Mouse (Mus musculus) ES-E14 (cell line): ENCODE measurements around the gene Tns1. TPM values are rescaled to one million over a fixed set of nuclear protein-coding genes. Genes with fewer than 3 reads are reported as not detected.

Source experiments
- DNase-seq: peaks from one replicate; pipeline ENCODE4 v3.0.0-alpha.2; 2013; ENCODE audit warnings: low read depth, low spot score
- H3K27ac ChIP-seq: 2 replicates; pipeline ENCODE4 v1.5.1; 2012; ENCODE audit warnings: low read depth, mild to moderate bottlenecking, low read length, moderate library complexity, mixed read lengths; ENCODE audit not compliant: poor library complexity, insufficient read depth, severe bottlenecking
- H3K36me3 ChIP-seq: 2 replicates; pipeline ENCODE4 v1.6.1; 2012; ENCODE audit warnings: mild to moderate bottlenecking, low read length, moderate library complexity, mixed read lengths; ENCODE audit not compliant: control insufficient read depth, poor library complexity, insufficient read depth, severe bottlenecking
- H3K4me1 ChIP-seq, 2 experiments: fragments of 150-350 bp in 1 of 2; sonication (generic) in 1 of 2; 2 replicates each; pipeline ENCODE4 v1.6.1; 2012; ENCODE audit warnings: low read length in 2 of 2, mild to moderate bottlenecking in 1 of 2, mixed read lengths in 1 of 2; ENCODE audit not compliant: control insufficient read depth in 2 of 2, insufficient read depth in 2 of 2, poor library complexity in 1 of 2
- H3K4me3 ChIP-seq, 2 experiments: fragments of 150-350 bp in 1 of 2; sonication (generic) in 1 of 2; 2 replicates each; pipeline ENCODE4 v1.5.1; 2012; ENCODE audit warnings: low read length in 2 of 2, low read depth in 1 of 2, mild to moderate bottlenecking in 1 of 2, mixed read lengths in 1 of 2; ENCODE audit not compliant: insufficient read depth in 1 of 2, poor library complexity in 1 of 2, severe bottlenecking in 1 of 2
- H3K9ac ChIP-seq: 2 replicates; pipeline ENCODE4 v1.6.1; 2012; ENCODE audit warnings: low read depth, mild to moderate bottlenecking, low read length, mixed read lengths; ENCODE audit not compliant: poor library complexity, insufficient read depth, severe bottlenecking
- H3K9me3 ChIP-seq: fragments of 150-350 bp; sonication (generic); 2 replicates; pipeline ENCODE4 v1.6.1; 2012; ENCODE audit warnings: low read depth, mild to moderate bottlenecking, low read length; ENCODE audit not compliant: control insufficient read depth, insufficient read depth
- CHD2 ChIP-seq: IDR thresholded peaks from 2 replicates; pipeline ENCODE4 v1.6.1; 2014; ENCODE audit warnings: mild to moderate bottlenecking, low read depth, low read length, inconsistent platforms
- HCFC1 ChIP-seq: IDR thresholded peaks from 2 replicates; pipeline ENCODE4 v1.6.1; 2012; ENCODE audit warnings: low read length, inconsistent platforms, borderline replicate concordance; ENCODE audit not compliant: insufficient read depth
- MAFK ChIP-seq: IDR thresholded peaks from 2 replicates; pipeline ENCODE4 v1.6.1; 2014; ENCODE audit warnings: mild to moderate bottlenecking, low read depth, low read length, inconsistent platforms; ENCODE audit not compliant: insufficient read depth
- ZC3H11A ChIP-seq: IDR thresholded peaks from 2 replicates; pipeline ENCODE4 v1.6.1; 2012; ENCODE audit warnings: low read depth, mild to moderate bottlenecking, inconsistent platforms, low read length, borderline replicate concordance
- ZNF384 ChIP-seq: IDR thresholded peaks from 2 replicates; pipeline ENCODE4 v1.6.1; 2012; ENCODE audit warnings: low read depth, low read length, inconsistent platforms
- in situ Hi-C, 2 experiments: fragments of 600-800 bp; cut with MboI; formaldehyde crosslinking; loops; one replicate each; pipeline ENCODE4 v1.15.1; 2025; ENCODE audit warnings: low sequenced_read_pairs in 2 of 2, inconsistent platforms in 1 of 2; ENCODE audit not compliant: unreplicated experiment in 2 of 2
- total RNA-seq: library from RNA; depleted of rRNA; stranded (reverse); fragments of 300-350 nt; gene quantifications from 2 replicates; pipeline ENCODE4 v1.2.3, GENCODE M21; 2012

Gene Tns1
- total RNA-seq, 1 experiment, result 9.5 TPM

GRCm38 (mm10) chr1:73914076-73914475, 210.2 kb downstream of the Tns1 start:
- in situ Hi-C loops, result no loop called here
- Histone ChIP-seq H3K36me3 (no peaks in the 10 kb centered on the region), H3K4me3 (no peak overlapping the region), H3K9me3 (no peaks in the 10 kb centered on the region), H3K27ac (no peak overlapping the region), H3K4me1 (peaks cover 3 to 4% of the 10 kb centered on the region in 2 experiments; a peak in 1 of 4 replicates), H3K9ac (no peak overlapping the region)
- TF ChIP-seq ZNF384, result no peak
- no peak for TF ChIP-seq HCFC1
- no peak for TF ChIP-seq ZC3H11A
- no peak for TF ChIP-seq MAFK
- no peak for TF ChIP-seq CHD2
- DNase-seq, result no peak

DNA sequence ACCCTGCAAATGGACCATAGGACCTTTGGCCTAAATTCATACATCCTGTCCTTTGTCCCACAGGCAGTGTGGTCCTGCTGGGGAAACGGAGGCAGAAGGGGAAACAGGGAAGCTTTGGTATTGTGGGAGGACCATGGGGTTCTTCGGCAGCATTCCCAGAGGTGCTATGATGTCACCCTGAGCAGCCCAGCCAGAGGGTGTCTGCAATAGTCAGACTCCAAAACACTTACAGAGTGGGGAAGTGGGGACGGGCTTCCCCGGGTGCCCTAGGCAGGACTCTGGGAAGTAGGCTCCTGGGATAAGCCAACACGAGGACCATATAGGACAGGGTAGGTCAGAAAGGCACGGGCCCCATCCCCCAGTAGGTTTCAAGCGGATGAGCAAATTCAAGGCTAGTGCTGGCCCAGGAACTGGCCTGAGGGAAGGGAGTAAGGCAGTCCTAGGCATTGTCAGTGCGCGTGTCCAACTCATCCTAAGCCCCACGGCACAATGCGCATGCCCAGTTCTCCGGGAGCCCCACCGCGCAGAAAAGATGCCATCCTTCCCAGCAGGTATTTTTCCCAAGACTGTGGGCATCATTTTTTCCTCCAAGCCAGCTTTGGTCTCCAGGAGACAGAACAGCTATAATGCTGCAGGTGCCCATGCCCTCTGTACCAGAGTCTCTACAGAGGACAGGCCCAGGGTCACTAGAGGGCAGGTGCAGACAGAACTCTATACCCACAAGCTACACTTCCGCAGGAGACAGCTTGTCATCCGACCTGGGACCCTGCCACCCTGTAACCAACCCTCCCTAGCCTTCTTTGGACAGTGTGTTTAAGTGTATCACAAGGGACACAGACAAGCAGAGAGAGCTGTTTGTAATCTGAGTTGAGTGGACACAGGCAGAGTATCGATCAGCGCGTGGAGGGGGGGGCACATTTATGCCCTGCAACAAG, 210.9 kb downstream of the Tns1 start:
- Histone ChIP-seq H3K9ac (no peak overlapping the region), H3K4me1 (peaks cover 3 to 4% of the 10 kb centered on the region in 2 experiments; a peak in 1 of 4 replicates), H3K9me3 (no peaks in the 10 kb centered on the region), H3K4me3 (no peak overlapping the region), H3K36me3 (no peaks in the 10 kb centered on the region), H3K27ac (no peak overlapping the region)
- no peak for TF ChIP-seq HCFC1
- no peak for TF ChIP-seq ZNF384
- no peak for TF ChIP-seq CHD2
- TF ChIP-seq ZC3H11A, result no peak
- TF ChIP-seq MAFK, result no peak
- in situ Hi-C loops, result no loop called here
- no peak for DNase-seq

- Histone ChIP-seq H3K9ac (no peak overlapping the region), H3K27ac (no peak overlapping the region), H3K9me3 (no peaks in the 10 kb centered on the region), H3K4me3 (no peak overlapping the region), H3K36me3 (no peaks in the 10 kb centered on the region), H3K4me1 (peaks cover 3 to 4% of the 10 kb centered on the region in 2 experiments; a peak in 1 of 4 replicates)
- DNase-seq, result no peak
- in situ Hi-C loops, result no loop called here
- TF ChIP-seq CHD2 (no peak), HCFC1 (no peak), ZC3H11A (no peak), MAFK (no peak), ZNF384 (no peak)
These were observed 211.8 kb downstream of the Tns1 start for GRCm38 (mm10) chr1:73912466-73912865.

DNA sequence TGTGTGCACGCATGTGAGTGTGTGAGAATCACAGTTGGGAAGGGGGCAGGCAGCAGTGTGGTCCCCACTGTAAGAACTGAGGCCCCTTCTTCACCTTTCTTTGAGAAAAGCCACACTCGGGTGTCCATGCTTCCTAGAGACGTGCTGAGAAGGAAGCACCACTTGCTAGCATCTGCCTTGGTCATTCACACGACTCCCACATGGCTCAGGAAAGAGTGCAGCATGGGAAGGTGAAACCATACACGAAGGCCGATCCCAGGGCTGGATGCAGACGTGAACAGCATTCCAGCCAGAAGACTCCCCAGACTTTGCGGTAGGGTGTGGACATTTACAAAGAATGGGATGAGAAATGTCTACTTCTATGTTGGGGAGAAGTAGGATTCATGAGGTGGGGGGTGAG, 212.3 kb downstream of the Tns1 start:
- Histone ChIP-seq H3K9me3 (no peaks in the 10 kb centered on the region), H3K4me1 (peaks cover 3 to 4% of the 10 kb centered on the region in 2 experiments; a peak in 1 of 4 replicates), H3K27ac (no peak overlapping the region), H3K9ac (no peak overlapping the region), H3K36me3 (no peaks in the 10 kb centered on the region), H3K4me3 (no peak overlapping the region)
- in situ Hi-C loops, result no loop called here
- DNase-seq, result no peak
- TF ChIP-seq CHD2 (no peak), ZNF384 (no peak), HCFC1 (no peak), MAFK (no peak), ZC3H11A (no peak)

GRCm38 (mm10) chr1:73910701-73911100, 213.5 kb downstream of the Tns1 start:
- Histone ChIP-seq H3K36me3 (no peaks in the 10 kb centered on the region), H3K4me1 (peaks cover 3 to 4% of the 10 kb centered on the region in 2 experiments; a peak in 1 of 4 replicates), H3K27ac (no peak overlapping the region), H3K4me3 (no peak overlapping the region), H3K9me3 (no peaks in the 10 kb centered on the region), H3K9ac (no peak overlapping the region)
- TF ChIP-seq MAFK, result no peak
- TF ChIP-seq ZC3H11A, result no peak
- TF ChIP-seq CHD2, result no peak
- no peak for TF ChIP-seq ZNF384
- no peak for DNase-seq
- in situ Hi-C loops, result no loop called here
